Mouse (Mus musculus) c-Kit-positive CD71-positive TER-119-negative erythroid progenitor cells, embryonic 14.5 days (primary cell): ENCODE results near the gene Clcn3.
"Not testable (repeated sequence)": the region's sequence is repeated elsewhere in the genome, so short reads cannot be mapped to it uniquely, and the experiment has no call there.

Experiments used
- DNase-seq: peaks from one replicate; pipeline ENCODE4 v3.0.0-alpha.2; 2013; ENCODE audit warnings: low read depth

Gene Clcn3

DNA sequence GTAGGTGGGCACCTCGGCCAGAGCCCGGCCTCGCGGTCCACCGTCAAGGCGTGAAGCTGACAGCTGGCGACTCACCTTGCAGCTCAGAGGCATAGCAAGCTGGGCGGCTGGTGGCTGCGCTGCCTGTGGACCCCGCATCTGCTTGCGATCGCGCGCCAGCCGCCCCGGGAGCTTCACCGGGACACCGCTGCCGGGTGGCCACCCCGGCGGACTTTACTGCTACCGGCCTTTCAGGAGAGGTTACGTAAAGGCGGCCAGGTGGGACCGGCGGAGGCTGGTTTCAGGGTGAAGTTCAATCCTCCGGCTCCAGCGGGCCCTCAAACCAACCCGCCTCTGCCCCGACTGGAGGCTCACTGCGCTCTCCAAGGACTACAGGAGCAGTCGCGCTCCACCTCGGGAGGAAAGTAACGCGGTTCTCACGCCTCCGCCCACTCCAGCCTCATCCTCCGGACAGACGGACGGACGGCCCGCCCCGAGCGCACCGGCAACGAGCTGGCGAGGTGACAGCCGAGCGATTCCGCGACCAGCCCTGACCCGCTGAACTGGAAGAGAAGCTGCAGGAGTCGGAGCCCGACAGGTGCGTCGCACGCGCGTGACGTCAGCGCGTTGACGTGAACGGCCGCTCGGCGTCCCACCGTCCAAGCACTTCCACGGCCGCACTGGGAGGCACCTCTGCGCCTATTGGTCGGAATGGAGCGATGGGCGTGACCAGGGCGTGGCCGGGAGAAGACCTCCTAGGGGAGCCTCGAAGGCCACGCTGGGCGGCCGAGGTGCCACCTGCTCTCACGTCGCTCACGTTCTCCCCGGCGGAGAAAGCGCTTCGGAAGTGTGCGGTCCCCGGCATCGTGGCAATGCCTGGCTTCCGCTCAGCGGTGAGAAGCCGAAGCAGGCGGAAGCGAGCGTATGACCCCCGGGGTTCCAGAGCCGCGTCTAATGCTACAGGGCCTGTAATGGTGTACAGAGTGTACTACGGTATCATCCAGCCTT lies at the start of gene Clcn3:
TSS of gene Clcn3 (minus strand) at position 600 of the 987 bp plus-strand sequence.
- DNase-seq = peak; percentile 97

DNA sequence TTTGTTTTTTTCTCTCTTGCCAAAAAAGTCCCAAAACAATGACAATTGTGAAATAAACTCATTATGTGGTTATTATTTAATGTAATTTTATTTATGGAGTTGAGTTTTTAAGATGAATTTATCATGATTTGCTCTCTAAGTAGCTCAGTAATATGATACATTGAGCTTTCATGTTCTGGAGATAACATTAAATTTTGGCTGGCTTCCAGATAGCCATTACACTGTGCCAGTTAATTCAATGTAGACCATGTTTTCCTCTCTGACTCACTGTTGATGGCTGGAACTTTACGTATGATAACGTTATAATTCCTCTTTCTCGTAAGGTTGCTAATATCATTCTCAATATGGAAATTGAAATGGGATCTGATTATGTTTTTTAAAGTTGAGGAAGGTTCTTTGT lies 13.4 kb upstream of the Clcn3 start:
- DNase-seq = no peak

DNA sequence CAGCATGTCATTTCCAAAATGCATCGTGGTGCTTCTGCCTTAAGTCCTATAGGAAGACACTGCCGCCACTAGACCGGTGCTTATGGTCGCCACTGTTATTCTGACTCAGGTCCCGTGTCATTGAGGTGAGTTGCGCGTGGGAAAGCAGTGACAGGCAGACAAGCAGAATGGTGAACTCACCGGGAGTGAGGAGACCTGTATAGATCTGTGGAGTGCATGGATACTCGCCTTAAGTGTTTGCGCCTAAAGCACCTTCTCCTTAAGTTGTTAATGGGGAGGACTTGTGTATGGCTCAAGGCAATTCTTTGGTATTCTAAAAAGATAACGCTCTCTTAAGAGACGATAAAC lies 10.5 kb upstream of the Clcn3 start:
- DNase-seq = no peak

DNA sequence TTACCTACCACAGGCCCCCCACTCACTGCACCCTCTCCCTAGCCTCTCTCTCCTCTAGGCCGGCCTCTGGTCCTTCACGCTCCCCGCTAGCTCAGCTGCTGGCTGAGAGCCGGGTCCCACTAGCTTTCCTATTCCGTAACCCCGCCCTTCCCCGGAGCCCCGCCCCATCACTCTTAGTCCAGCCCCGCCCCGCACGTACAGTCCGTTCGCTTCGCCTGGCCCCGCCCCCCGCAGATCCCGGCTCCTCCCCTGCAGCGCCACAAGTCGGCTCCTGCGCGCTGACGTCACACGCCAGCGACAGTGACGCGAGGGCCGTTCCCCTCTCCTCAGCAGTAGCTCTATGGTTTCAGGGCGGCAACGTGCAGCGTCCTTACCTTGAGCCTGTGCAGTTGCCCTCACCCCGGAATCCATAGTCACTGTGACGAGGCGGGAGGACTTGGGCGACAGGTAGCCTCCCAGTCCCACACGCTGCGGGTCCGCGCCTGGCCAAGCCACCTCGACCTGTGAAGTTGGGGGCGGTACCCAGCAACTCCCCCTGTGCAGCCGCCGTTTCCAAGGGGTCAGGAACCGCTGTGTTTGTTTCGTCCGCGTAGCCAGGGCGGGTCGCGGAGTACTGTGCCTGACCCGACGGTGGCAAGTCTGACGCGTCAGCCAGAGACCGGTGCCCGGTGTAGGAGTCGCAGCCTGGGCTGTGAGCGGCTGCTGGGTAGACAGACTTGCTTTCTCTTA lies 10.0 kb upstream of the Clcn3 start, which contains the start of gene Nek1:
TSS of gene Nek1 (plus strand) at position 286 of the 729 bp plus-strand sequence.
- DNase-seq = peak; percentile 93

DNA sequence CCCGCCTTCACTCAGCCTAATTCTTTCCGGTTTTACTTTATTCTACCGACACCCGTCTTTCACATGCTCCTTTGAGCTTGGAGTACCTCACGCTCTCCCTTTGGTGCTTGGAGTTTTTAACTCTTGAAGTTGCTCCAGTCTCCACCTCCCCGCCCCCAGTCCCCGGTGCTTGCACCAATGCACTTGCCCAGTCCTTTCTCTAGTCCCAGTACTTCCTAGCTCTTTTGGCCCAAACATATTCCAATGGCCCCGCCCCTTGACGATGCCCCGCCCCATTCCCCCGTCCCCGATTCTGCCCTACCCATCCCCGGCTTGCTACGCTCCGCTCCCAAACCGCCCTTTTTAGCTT lies 9.4 kb upstream of the Clcn3 start:
- DNase-seq = no peak

DNA sequence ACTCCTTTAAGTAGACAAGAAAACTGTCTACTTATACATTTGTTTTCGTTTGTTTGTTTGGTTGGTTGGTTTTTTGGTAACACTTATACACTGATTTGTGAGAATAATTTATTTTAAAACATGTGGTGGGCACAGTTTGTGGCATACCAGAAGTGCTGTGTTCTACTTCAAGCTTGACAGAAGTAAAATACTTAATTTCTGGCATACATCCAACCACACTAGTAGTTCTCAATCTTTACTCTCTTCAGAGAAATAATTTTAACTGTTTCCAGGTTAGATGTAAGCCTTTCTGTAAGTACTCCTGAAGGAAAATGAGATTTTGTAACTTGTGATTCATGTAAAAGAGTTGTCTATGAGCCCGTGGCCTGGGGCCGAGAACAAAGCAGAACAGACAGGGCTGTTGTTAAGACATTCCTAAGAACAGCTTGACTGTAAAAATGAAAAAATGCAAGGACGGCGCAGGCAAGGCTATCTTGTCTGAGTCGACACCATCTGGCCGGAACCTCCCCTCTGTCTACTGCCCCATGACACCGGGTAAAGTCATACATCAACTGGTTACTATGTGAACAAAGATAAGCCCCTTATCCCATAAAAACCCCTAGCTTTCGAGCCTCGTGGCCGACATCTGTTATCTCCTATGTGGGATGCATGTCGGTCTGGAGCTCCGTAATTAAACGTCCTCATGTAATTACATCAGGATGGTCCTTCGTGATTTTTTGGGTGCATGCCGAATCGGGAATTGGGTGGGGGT lies 1.3 kb upstream of the Clcn3 start:
- not testable (repeated sequence) for DNase-seq

DNA sequence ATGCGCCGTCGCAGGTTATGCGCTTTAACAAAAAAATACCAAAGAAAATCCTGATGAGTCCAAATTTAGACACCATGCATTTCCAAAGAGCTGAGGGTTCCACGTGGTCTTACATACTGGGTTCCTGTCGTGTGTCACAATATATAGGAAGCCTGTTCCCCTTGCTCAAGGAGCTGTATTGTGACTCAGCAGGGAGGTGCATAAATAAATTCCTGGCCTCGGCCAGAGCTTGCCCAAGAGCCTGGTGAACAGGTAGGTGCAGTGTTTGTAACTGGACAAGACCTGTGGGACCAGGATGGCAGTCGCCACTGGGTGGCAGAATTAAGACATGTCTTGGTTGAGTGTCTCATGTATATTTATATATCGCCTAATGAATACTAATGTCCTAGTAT lies 584 bp upstream of the Clcn3 start:
- DNase-seq = peak; percentile 61

DNA sequence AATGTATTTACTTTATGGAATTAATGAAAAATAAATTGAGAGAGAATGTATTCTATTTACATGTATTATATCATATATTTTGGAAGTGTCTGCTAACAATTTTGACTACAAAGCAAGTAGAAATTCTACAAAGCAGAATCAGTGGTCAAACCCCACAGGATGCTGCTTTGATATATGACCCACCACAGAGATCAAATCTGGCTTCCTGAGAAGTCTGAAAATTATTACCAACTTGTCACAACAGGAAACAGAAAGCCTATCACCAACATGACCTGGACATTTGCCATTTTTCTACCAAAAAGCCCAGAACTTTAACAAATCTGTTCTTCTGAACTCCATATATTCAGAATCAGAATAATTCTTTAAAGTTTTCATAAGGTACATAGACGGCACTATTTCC lies 1.7 kb downstream of the Clcn3 start:
- DNase-seq = no peak

DNA sequence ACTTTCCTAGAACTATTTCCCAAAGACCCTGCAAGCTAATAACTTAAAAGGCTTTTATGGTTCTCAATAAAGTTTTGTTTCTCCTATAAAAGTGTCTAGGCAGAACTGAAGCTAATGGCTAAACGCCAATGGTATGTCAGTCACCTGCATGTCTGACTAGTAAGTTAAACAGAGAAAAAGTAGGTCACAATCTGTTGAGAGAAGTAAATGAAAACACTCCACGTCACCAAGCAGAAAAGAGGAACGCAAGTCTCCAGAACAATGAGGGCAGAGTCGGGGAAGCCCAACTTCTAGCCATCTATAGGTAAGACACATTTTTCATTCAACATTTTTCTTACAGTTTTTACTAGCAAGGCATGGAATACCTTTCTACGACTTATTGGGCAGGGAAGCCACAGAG lies 4.6 kb downstream of the Clcn3 start:
- DNase-seq = no peak

DNA sequence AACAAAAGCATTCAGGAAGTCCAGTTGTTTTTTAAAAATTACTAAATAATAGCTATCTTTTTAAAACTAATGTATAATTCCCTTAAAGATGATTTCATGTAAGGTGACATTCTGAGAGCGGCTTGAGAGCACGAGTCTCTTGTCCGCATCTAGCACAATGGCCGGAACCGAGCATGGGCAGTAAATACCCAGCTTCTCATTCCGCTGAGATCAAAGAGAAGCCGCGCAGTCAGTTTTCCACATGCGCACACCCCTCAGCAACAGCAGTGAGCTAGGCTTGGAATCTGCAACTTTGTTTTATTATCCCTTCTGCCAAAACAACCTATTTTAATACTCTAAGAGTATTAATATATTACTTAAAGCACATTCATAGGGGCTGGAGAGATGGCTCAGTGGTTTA lies 6.3 kb downstream of the Clcn3 start:
- DNase-seq = no peak

DNA sequence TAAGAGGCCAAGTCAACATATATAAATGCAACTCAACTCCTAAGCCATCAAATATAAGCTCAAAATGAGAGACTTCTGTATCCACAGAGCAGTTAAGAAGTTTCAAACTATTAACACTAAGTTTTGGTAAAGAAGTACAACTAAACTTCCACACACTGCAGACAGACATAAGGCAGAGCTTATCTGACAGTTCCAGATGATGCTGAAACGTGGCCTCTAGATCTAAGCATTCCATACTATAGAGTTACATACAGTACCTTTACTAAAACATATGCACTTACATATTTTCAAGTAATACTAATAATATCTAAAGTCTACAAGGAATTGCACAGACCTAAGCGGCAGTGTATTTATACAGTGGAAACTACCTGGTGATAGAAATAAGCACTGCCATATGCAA lies 8.3 kb downstream of the Clcn3 start:
- DNase-seq = peak; percentile 66

DNA sequence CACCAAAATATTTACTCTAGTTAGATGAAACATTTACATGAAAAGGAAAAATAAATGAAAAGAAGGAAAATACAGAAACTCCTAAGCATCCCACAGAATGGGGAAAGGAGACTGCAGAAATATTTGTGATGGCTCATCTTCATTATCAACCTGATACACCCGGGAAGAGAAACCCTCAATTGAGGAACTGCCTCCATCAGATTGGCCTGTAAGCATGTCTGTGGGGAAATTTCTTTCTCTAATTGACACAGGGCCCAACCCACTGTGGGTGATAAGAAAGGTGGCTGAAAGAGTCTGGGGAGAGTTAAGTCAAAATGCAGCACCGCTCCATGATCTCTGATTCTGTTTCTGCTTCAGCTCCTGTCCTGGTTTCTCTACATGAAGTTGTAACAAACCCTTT lies 9.7 kb downstream of the Clcn3 start:
- DNase-seq = peak; percentile 73

DNA sequence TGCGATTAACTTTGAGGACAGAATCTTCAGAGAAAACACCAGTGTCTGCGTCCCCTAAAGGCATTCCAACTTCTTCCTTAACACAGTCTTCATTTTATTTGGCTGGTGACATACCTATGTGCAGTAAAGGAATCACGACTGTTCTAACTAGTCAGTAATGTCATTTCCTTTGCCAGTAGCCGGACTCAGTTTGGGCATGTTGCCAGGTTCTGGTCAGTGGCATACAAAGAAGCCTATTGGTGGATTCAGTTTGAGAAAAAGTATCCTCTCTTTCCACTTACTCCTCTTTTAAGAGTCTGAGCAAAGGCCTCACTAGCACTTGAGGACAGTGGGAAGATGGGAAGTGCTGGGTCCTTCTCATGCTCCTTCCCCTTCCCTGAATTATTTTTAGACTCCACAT lies 11.3 kb downstream of the Clcn3 start:
- no peak for DNase-seq

DNA sequence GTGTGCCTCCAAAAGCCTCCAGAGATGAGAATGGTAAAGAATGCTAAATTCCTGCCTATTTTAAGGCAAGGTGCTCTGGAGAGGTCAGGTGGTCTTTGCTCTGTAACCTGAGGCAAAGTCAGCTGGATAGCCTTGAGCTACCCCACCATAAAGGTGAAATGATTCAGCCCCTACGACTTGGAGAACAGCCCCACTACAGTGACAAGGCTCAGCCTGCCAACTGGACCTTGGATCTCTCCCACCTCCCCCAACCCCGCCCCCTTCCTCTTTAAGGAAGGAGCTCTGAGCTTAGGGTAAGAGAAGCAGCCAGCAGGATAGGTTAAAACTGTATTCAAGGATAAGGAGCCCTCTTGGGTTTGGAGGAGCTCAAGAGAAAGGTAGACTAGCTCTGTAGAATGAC lies 14.0 kb downstream of the Clcn3 start:
- no peak for DNase-seq

DNA sequence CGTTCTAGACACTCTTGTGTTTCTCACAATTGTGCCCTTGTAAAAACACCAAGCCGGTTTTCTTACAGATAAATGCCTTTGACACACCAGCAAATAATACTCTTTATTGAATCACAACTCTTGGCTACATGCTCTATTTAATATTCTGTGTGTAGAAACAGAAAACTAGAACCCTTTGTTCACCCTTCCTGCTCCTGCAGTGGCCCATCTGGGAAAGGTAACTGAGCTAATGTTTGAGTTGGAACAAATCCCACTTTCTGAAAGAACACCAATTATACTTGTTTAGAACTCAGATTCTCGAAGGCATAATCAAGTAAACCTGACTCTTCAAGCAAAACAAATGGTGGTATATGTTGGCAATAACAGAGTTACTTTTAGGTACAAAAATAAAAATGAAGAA lies 17.4 kb downstream of the Clcn3 start:
- no peak for DNase-seq

DNA sequence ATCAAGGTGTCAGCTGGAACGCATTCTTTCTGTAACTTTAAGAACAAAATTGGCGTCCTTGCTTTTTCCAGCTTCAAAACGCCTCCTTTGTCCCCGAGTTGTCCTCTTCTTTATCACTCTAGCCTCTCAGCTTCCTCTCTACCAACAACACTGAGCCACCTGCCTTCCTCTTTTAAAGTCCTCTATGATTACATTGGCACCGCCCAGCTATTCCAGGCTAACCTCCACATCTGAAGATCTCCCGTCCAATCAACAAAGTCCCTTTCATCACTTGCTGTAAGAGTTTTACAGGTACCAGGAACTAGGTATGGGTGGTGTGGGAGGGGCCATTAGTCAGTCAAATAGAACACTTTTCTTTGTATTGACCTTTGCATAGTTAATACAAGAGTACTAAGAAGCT lies 17.8 kb downstream of the Clcn3 start:
- no peak for DNase-seq

DNA sequence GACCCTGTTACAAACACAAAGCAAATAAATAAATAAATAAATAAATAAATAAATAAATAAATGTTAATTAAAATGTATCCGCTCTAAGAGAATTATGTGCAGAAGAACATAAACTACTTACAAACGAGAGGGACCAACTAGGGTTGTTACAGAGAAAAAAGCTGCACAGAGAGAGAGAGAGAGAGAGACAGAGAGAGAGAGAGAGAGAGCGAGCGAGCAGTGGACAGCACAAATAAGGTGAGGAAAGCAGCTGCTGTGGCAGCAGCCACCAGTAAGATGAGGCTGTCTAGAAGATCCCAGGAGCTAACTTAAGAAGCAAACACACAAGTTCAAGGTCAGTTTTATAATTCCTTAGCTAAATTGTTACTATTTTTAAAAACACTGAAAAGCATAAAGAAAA lies 18.6 kb downstream of the Clcn3 start:
- DNase-seq = no peak

DNA sequence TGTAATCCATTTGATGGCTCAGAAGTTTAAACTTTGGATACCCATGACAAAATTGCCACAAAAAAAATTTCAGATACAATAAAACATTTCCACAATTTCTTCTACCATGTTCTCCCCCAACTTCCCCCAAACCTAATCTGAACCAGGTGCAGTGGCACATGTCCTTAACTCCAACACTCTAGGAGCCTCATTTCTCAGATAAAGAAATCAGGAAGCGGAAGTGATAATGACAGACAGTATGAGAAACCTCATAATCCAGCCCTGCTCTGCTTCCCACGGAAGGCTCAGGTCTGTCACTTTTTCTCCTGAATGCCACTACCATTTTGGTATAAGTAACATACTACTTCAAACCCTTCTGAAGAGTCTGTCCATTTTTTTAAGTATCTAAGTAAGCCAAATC lies 19.2 kb downstream of the Clcn3 start:
- no peak for DNase-seq

DNA sequence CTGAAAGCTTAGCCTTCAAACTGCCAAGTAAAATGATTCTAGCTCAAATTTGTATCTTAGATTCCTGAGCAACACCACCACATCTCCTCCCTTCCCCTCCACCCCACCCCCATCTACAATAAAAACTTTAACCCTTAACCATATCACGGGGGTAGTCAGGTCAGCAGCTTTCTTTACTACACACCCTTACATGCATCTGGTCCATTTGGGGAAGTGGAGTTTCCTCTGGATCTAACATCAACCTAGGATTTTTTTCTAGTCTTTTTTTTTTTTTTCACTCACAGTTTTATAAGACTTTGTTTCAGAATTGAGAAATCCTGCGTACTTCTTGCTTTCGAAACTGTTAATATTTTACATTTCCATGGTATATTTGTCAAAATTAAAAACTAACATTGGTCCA lies 20.3 kb downstream of the Clcn3 start:
- no peak for DNase-seq

DNA sequence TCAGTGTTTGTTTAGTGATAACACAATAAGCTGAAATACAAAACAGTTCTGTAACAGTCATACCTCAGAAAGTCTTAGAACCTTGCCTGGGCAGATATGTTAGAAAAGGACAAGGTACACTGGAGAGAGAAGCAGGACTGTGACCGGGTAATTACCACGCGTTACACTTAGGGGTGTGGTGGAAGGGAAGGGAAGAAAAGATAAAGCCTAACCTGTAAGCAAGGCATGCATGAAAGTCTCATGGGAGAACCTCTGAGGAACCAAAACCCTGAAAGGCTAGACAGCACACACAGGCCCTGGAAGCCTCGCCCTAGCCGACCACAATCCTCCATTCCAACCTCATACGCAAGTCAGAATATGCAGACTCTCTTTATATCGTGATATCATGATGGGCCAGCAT lies 26.3 kb downstream of the Clcn3 start:
- peak; percentile 72 for DNase-seq

DNA sequence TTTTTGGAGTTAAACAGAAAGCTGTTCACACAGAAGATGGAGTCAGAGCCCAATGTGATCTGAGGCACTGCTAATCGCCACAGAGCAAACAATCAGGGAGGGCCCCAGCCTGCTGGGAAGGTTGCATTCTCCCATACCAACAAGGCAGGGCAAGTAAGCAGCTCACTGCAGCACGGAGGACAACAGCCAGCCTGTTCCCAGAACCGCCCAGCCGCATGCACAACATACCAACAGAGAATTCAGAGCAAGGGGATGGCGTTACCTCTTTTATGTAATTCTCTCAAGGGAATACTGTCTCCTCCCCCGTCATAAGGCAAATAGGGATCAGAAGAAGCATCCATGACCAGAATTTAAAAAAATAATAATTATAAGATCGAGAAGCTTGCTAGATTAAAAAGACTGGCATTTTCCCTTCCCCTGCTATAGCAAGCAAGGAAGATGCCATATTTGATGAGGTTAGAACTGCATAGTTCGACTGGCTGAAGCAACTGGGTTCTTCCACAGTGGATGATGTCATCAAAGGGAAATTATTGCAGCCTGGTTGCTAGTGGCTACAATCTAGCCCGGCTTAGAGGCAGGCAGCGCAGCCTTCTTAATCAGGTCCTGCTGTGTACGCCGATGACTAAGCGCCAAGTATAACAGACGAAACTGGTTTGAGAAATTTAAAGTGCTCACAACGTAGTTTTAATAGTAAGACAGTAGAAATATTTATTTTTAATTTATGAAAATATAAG lies 28.7 kb downstream of the Clcn3 start:
- DNase-seq = peak; percentile 92

DNA sequence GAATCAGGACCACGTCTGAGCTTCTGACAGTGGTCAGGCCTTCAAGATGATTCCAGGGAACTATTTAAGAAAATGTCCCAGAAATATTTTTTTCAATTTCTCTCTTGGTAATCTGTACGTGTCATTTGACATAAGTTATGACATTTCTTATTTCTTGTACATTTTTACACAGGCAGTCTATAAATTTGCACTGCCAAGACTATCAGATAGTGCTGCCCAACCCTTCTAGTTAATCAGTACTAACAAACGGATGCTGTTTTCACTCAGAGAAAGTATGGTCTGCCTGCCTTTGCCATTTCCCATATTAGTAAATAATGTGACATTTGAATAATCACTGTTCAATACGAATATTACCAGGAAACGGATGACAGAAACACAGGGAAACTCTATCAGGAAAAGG lies 30.3 kb downstream of the Clcn3 start:
- DNase-seq = no peak
